Comparison of ENCODE assay signal across 12 mouse cellular contexts in genomic region chr16:46617544-46618335, GRCm38 (mm10).
DNase-seq lines count a peak whose midpoint lies in the region; ATAC-seq and TF ChIP-seq lines count a peak whose summit lies in the region.
"Had no signal": no experiment of that assay in that cellular context is flagged by ENCODE, and none has a peak within 500 bp of the region (broad histone marks: within the 10 kb centered on the region; RNA-seq: fewer than 3 reads in every experiment).

No protein-coding gene starts in this region.

- no peak overlapping the region for H3K4me3 ChIP-seq in forebrain, embryonic 11.5 days (ENCODE audit: low read depth, low read length)
- H3K4me3 ChIP-seq in forebrain, embryonic 13.5 days: no peak overlapping the region
- no peak overlapping the region for H3K4me3 ChIP-seq in limb, embryonic 13.5 days
- no peak overlapping the region for H3K4me3 ChIP-seq in limb, embryonic 10.5 days
- no peak overlapping the region for H3K4me3 ChIP-seq in embryonic facial prominence, embryonic 10.5 days
- no peak overlapping the region for H3K4me3 ChIP-seq in limb, embryonic 14.5 days (replicated peaks; ENCODE audit: low read length)
- H3K4me3 ChIP-seq: heart, embryonic 13.5 days; hindbrain, embryonic 13.5 days; liver, embryonic 15.5 days had no signal

- no peaks in the 10 kb centered on the region for H3K36me3 ChIP-seq in forebrain, embryonic 11.5 days (ENCODE audit: control insufficient read depth, insufficient read depth, low read length)
- no peaks in the 10 kb centered on the region for H3K36me3 ChIP-seq in forebrain, embryonic 13.5 days (ENCODE audit: poor library complexity, severe bottlenecking)
- H3K36me3 ChIP-seq in limb, embryonic 13.5 days: no peaks in the 10 kb centered on the region
- no peaks in the 10 kb centered on the region for H3K36me3 ChIP-seq in limb, embryonic 10.5 days
- no peaks in the 10 kb centered on the region for H3K36me3 ChIP-seq in embryonic facial prominence, embryonic 10.5 days (replicated peaks)
- no peaks in the 10 kb centered on the region for H3K36me3 ChIP-seq in limb, embryonic 14.5 days (ENCODE audit: control insufficient read depth, insufficient read depth, low read length)
- H3K36me3 ChIP-seq: heart, embryonic 13.5 days; hindbrain, embryonic 13.5 days; liver, embryonic 15.5 days had no signal

- H3K9me3 ChIP-seq in forebrain, embryonic 11.5 days (ENCODE audit: control insufficient read depth, low read length): no peaks in the 10 kb centered on the region
- no peaks in the 10 kb centered on the region for H3K9me3 ChIP-seq in forebrain, embryonic 13.5 days (replicated peaks)
- no peaks in the 10 kb centered on the region for H3K9me3 ChIP-seq in limb, embryonic 13.5 days
- H3K9me3 ChIP-seq in limb, embryonic 10.5 days (replicated peaks): no peaks in the 10 kb centered on the region
- no peaks in the 10 kb centered on the region for H3K9me3 ChIP-seq in embryonic facial prominence, embryonic 10.5 days
- H3K9me3 ChIP-seq in limb, embryonic 14.5 days (ENCODE audit: control insufficient read depth, low read length): no peaks in the 10 kb centered on the region
- H3K9me3 ChIP-seq: heart, embryonic 13.5 days; hindbrain, embryonic 13.5 days; liver, embryonic 15.5 days had no signal

- H3K9ac ChIP-seq in forebrain, embryonic 11.5 days (ENCODE audit: low read length): no peak overlapping the region
- no peak overlapping the region for H3K9ac ChIP-seq in forebrain, embryonic 13.5 days
- no peak overlapping the region for H3K9ac ChIP-seq in limb, embryonic 13.5 days
- H3K9ac ChIP-seq in limb, embryonic 14.5 days (ENCODE audit: low read depth, low read length, severe bottlenecking): no peak overlapping the region
- H3K9ac ChIP-seq: heart, embryonic 13.5 days; hindbrain, embryonic 13.5 days; liver, embryonic 15.5 days had no signal

- H3K27ac ChIP-seq in forebrain, embryonic 11.5 days (ENCODE audit: low read depth, low read length): no peak overlapping the region
- no peak overlapping the region for H3K27ac ChIP-seq in forebrain, embryonic 13.5 days
- no peak overlapping the region for H3K27ac ChIP-seq in limb, embryonic 13.5 days
- H3K27ac ChIP-seq in limb, embryonic 10.5 days: no peak overlapping the region
- H3K27ac ChIP-seq in embryonic facial prominence, embryonic 10.5 days (replicated peaks): no peak overlapping the region
- H3K27ac ChIP-seq in limb, embryonic 14.5 days (replicated peaks; ENCODE audit: low read depth, low read length): no peak overlapping the region
- H3K27ac ChIP-seq: heart, embryonic 13.5 days; hindbrain, embryonic 13.5 days; liver, embryonic 15.5 days had no signal

- H3K27me3 ChIP-seq in forebrain, embryonic 11.5 days (ENCODE audit: control insufficient read depth, insufficient read depth, low read length): no peaks in the 10 kb centered on the region
- H3K27me3 ChIP-seq in forebrain, embryonic 13.5 days: no peaks in the 10 kb centered on the region
- H3K27me3 ChIP-seq in limb, embryonic 13.5 days: no peaks in the 10 kb centered on the region
- no peaks in the 10 kb centered on the region for H3K27me3 ChIP-seq in limb, embryonic 10.5 days (ENCODE audit: low read depth, poor library complexity, severe bottlenecking)
- H3K27me3 ChIP-seq in embryonic facial prominence, embryonic 10.5 days (replicated peaks; ENCODE audit: low read depth, poor library complexity, severe bottlenecking): no peaks in the 10 kb centered on the region
- no peaks in the 10 kb centered on the region for H3K27me3 ChIP-seq in limb, embryonic 14.5 days (ENCODE audit: control insufficient read depth, insufficient read depth, low read length)
- H3K27me3 ChIP-seq: heart, embryonic 13.5 days; hindbrain, embryonic 13.5 days; liver, embryonic 15.5 days had no signal

- ATAC-seq in forebrain, embryonic 11.5 days (replicated peaks; ENCODE audit: low FRiP score): 0 out of 2 replicates have a peak, but pooled peaks have one; percentile 34
- no peak for ATAC-seq in forebrain, embryonic 13.5 days
- peak; percentile 54; the same call in 1 of the 2 replicates for ATAC-seq in limb, embryonic 13.5 days (ENCODE audit: low FRiP score, low read depth)
- peak; percentile 41 for ATAC-seq in limb, embryonic 14.5 days (ENCODE audit: low FRiP score, low read depth)

- no peak for DNase-seq in forebrain, embryonic 11.5 days (ENCODE audit: low spot score)
- DNase-seq in limb, embryonic 10.5 days (ENCODE audit: low spot score): no peak
- peak; percentile 22 for DNase-seq in embryonic facial prominence, embryonic 10.5 days (ENCODE audit: low spot score)
- DNase-seq in limb, embryonic 14.5 days (ENCODE audit: low spot score): peak; percentile 21
- no peak for DNase-seq in B cell, adult 2 months
- no peak for DNase-seq in MN1 (ENCODE audit: low spot score)
- DNase-seq: cerebellum, adult 8-10 months had no signal

- H3K4me2 ChIP-seq in forebrain, embryonic 11.5 days (ENCODE audit: low read depth, low read length, severe bottlenecking): no peak overlapping the region
- no peak overlapping the region for H3K4me2 ChIP-seq in forebrain, embryonic 13.5 days
- no peak overlapping the region for H3K4me2 ChIP-seq in limb, embryonic 13.5 days (replicated peaks)
- no peak overlapping the region for H3K4me2 ChIP-seq in limb, embryonic 14.5 days (replicated peaks; ENCODE audit: low read depth, low read length, severe bottlenecking)
- H3K4me2 ChIP-seq: heart, embryonic 13.5 days; hindbrain, embryonic 13.5 days; liver, embryonic 15.5 days had no signal

- no peak for TF ChIP-seq POLR2A in limb, embryonic 14.5 days (IDR thresholded peaks at IDR 0.05; ENCODE audit: borderline replicate concordance, extremely low read depth, insufficient read depth, insufficient read length)

- WGBS in forebrain, embryonic 11.5 days: 63% methylated on average over 13 of the region's 13 CpGs
- 52% methylated on average over 13 of the region's 13 CpGs for WGBS in forebrain, embryonic 13.5 days
- 58% methylated on average over 13 of the region's 13 CpGs for WGBS in limb, embryonic 13.5 days
- 85% methylated on average over 13 of the region's 13 CpGs for WGBS in limb, embryonic 10.5 days
- 74% methylated on average over 13 of the region's 13 CpGs for WGBS in embryonic facial prominence, embryonic 10.5 days
- WGBS in limb, embryonic 14.5 days: 48% methylated on average over 13 of the region's 13 CpGs

- no peaks in the 10 kb centered on the region for H3K4me1 ChIP-seq in forebrain, embryonic 11.5 days (replicated peaks; ENCODE audit: control insufficient read depth, insufficient read depth, low read length)
- no peaks in the 10 kb centered on the region for H3K4me1 ChIP-seq in forebrain, embryonic 13.5 days
- 0 out of 2 replicates have a peak, but pooled peaks cover 2% of the 10 kb centered on the region for H3K4me1 ChIP-seq in limb, embryonic 13.5 days
- no peaks in the 10 kb centered on the region for H3K4me1 ChIP-seq in limb, embryonic 10.5 days
- no peaks in the 10 kb centered on the region for H3K4me1 ChIP-seq in embryonic facial prominence, embryonic 10.5 days
- H3K4me1 ChIP-seq in limb, embryonic 14.5 days (ENCODE audit: control insufficient read depth, insufficient read depth, low read length): no peaks in the 10 kb centered on the region
- H3K4me1 ChIP-seq: heart, embryonic 13.5 days; hindbrain, embryonic 13.5 days; liver, embryonic 15.5 days had no signal

Comparison
In these comparisons a context has a peak if more than half of its experiments do, and no peak if none do; other contexts are left out.
1. DNase-seq: peak in embryonic facial prominence, embryonic 10.5 days (single experiment) and limb, embryonic 14.5 days (single experiment); none in forebrain, embryonic 11.5 days (single experiment), limb, embryonic 10.5 days (single experiment), B cell, adult 2 months (0 of 2) and MN1 (single experiment).